Mouse (Mus musculus) hematopoietic multipotent progenitor cell, adult 10-12 weeks (in vitro differentiated cells): ENCODE data around the gene Slc34a3. TPM values are rescaled to one million over a fixed set of nuclear protein-coding genes. Genes with fewer than 3 reads are reported as not detected.

Experiments used
- polyA plus RNA-seq: library from polyadenylated mRNA; stranded (reverse); fragments of >175 nt; gene quantifications from 2 replicates; pipeline ENCODE4 v1.2.3, GENCODE M21; 2012; ENCODE audit warnings: low replicate concordance

Gene Slc34a3
- not detected in 2 replicates for polyA plus RNA-seq

GRCm38 (mm10) chr2:25234050-25234449, at the start of gene Slc34a3:
Slc34a3 (minus strand) TSS chr2:25234364.

GRCm38 (mm10) chr2:25271827-25272511, 37.8 kb upstream of the Slc34a3 start, which contains the start of the genes Ssna1 and Anapc2:
Ssna1 (minus strand) TSS chr2:25272438.
Anapc2 (plus strand) TSS chr2:25272478.

GRCm38 (mm10) chr2:25262291-25262767, 28.2 kb upstream of the Slc34a3 start, which contains the start of gene Tprn:
Tprn (plus strand) TSS chr2:25262618.

GRCm38 (mm10) chr2:25255284-25255779, 21.2 kb upstream of the Slc34a3 start, which contains the start of gene Tmem203:
Tmem203 (plus strand) TSS chr2:25255439.

GRCm38 (mm10) chr2:25246183-25247072, 12.3 kb upstream of the Slc34a3 start, which contains the start of gene AL732309.1:
AL732309.1 (minus strand) TSS chr2:25246863.

GRCm38 (mm10) chr2:25242101-25242506, 7.9 kb upstream of the Slc34a3 start, which contains the start of the genes Rnf208 and Cysrt1:
Rnf208 (plus strand) TSS chr2:25242255.
Cysrt1 (minus strand) TSS chr2:25242452.

GRCm38 (mm10) chr2:25236614-25237013, 2.5 kb upstream of the Slc34a3 start, which contains the start of gene Rnf224:
Rnf224 (minus strand) TSS chr2:25236787.

GRCm38 (mm10) chr2:25224492-25224765, 9.7 kb downstream of the Slc34a3 start, which contains the start of gene Tubb4b:
Tubb4b (minus strand) TSS chr2:25224702.

GRCm38 (mm10) chr2:25218445-25218844, 15.7 kb downstream of the Slc34a3 start, which contains the start of gene Fam166a:
Fam166a (plus strand) TSS chr2:25218745.

GRCm38 (mm10) chr2:25214444-25214843, 19.7 kb downstream of the Slc34a3 start, which contains the start of gene Stpg3:
Stpg3 (minus strand) TSS chr2:25214637.

GRCm38 (mm10) chr2:25211121-25211670, 23.0 kb downstream of the Slc34a3 start, which contains the start of gene Nelfb:
Nelfb (minus strand) TSS chr2:25211489.

GRCm38 (mm10) chr2:25196172-25196954, 37.8 kb downstream of the Slc34a3 start, which contains the start of gene Tor4a:
Tor4a (minus strand) TSS chr2:25196886.

GRCm38 (mm10) chr2:25180478-25180903, 53.7 kb downstream of the Slc34a3 start, which contains the start of gene Nrarp:
Nrarp (plus strand) TSS chr2:25180758.

Other genes starting within 250 kb of the Slc34a3 start
- gene Nsmf, start 180.0 kb downstream of the Slc34a3 start, polyA plus RNA-seq = 24.0 and 47.9 TPM in 2 replicates
- not detected in 2 replicates for gene Entpd8, start 154.1 kb downstream of the Slc34a3 start, polyA plus RNA-seq
- 0.07 and 0.45 TPM in 2 replicates for gene Noxa1, start 139.2 kb downstream of the Slc34a3 start, polyA plus RNA-seq
- gene Nrarp, start 53.6 kb downstream of the Slc34a3 start, polyA plus RNA-seq = 10.2 and 19.3 TPM in 2 replicates
- 52.8 and 77.9 TPM in 2 replicates for gene Tor4a, start 37.5 kb downstream of the Slc34a3 start, polyA plus RNA-seq
- 30.0 and 35.5 TPM in 2 replicates for gene Nelfb, start 22.9 kb downstream of the Slc34a3 start, polyA plus RNA-seq
- gene Stpg3, start 19.7 kb downstream of the Slc34a3 start, polyA plus RNA-seq = 0.19 TPM in 1 of 2 replicates, not detected in the other
- gene Fam166a, start 15.6 kb downstream of the Slc34a3 start, polyA plus RNA-seq = 0.13 TPM in 1 of 2 replicates, not detected in the other
- gene Tubb4b, start 9.7 kb downstream of the Slc34a3 start, polyA plus RNA-seq = 38.7 and 174 TPM in 2 replicates
- gene Rnf224, start 2.4 kb upstream of the Slc34a3 start, polyA plus RNA-seq = 0.13 TPM in 1 of 2 replicates, not detected in the other
- 1.9 and 6.1 TPM in 2 replicates for gene Rnf208, start 7.9 kb upstream of the Slc34a3 start, polyA plus RNA-seq
- gene Cysrt1, start 8.1 kb upstream of the Slc34a3 start, polyA plus RNA-seq = not detected in 2 replicates
- gene AL732309.1, start 12.5 kb upstream of the Slc34a3 start, polyA plus RNA-seq = 2.6 and 4.1 TPM in 2 replicates
- gene Tmem203, start 21.1 kb upstream of the Slc34a3 start, polyA plus RNA-seq = 12.0 and 24.1 TPM in 2 replicates
- gene Tprn, start 28.3 kb upstream of the Slc34a3 start, polyA plus RNA-seq = 25.3 and 55.9 TPM in 2 replicates
- gene Ssna1, start 38.1 kb upstream of the Slc34a3 start, polyA plus RNA-seq = 76.2 and 82.8 TPM in 2 replicates
- gene Anapc2, start 38.1 kb upstream of the Slc34a3 start, polyA plus RNA-seq = 19.8 and 24.6 TPM in 2 replicates
- not detected in 2 replicates for gene Tmem210, start 53.8 kb upstream of the Slc34a3 start, polyA plus RNA-seq
- not detected in 2 replicates for gene Lrrc26, start 55.6 kb upstream of the Slc34a3 start, polyA plus RNA-seq
- gene Grin1, start 84.8 kb upstream of the Slc34a3 start, polyA plus RNA-seq = 0.03 TPM in 2 replicates
- 24.2 and 25.3 TPM in 2 replicates for gene Man1b1, start 98.0 kb upstream of the Slc34a3 start, polyA plus RNA-seq
- gene Dpp7, start 122.0 kb upstream of the Slc34a3 start, polyA plus RNA-seq = 6.8 and 11.7 TPM in 2 replicates
- gene Uap1l1, start 131.3 kb upstream of the Slc34a3 start, polyA plus RNA-seq = 20.6 and 22.9 TPM in 2 replicates
- gene Sapcd2, start 138.0 kb upstream of the Slc34a3 start, polyA plus RNA-seq = 6.3 and 11.6 TPM in 2 replicates
- 0.10 TPM in 1 of 2 replicates, not detected in the other for gene Entpd2, start 161.5 kb upstream of the Slc34a3 start, polyA plus RNA-seq
- gene Npdc1, start 165.0 kb upstream of the Slc34a3 start, polyA plus RNA-seq = 3.8 and 4.4 TPM in 2 replicates
- 4.5 and 10.9 TPM in 2 replicates for gene Fut7, start 188.9 kb upstream of the Slc34a3 start, polyA plus RNA-seq
- 32.3 and 48.6 TPM in 2 replicates for gene Abca2, start 194.3 kb upstream of the Slc34a3 start, polyA plus RNA-seq
- gene Clic3, start 222.5 kb upstream of the Slc34a3 start, polyA plus RNA-seq = not detected in 2 replicates
- gene Paxx, start 226.7 kb upstream of the Slc34a3 start, polyA plus RNA-seq = 82.6 and 103 TPM in 2 replicates
- not detected in 2 replicates for gene Ptgds, start 235.7 kb upstream of the Slc34a3 start, polyA plus RNA-seq